Mouse (Mus musculus): ENCODE measurements around the gene Bpifc. TPM values are rescaled to one million over a fixed set of nuclear protein-coding genes. Genes with fewer than 3 reads are reported as not detected.
"Not testable (repeated sequence)": the region's sequence is repeated elsewhere in the genome, so short reads cannot be mapped to it uniquely, and the experiment has no call there.

The Bpifc gene
- polyA plus RNA-seq, 1 experiment from 2014 or later, result not detected

DNA sequence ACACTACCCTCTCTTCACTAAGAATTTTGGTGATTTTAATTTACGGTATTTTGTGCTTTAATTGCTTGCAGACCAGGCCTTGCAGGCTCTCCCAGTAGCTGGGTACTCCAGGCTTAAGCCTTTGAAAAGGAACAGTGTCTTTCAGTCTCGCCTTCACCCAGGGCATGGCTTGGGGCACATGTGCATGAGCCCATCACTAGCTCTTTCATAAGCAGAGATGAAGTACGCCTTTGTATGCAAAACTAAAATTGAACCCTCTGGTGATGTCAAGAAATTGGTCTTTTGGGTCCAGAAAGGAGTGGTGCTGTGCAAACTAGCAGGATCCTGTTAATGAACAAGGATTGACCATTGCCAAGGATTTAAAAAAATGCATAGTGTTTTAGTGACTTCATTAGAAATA is 20.8 kb upstream of the Bpifc start:
- DNase-seq (ENCODE audit: extremely low spot score, low spot score), result no peak
- peaks cover 8% of the 10 kb centered on the region; the same call in 1 of the 2 replicates for H3K4me1 ChIP-seq
- H3K9me3 ChIP-seq, result no peaks in the 10 kb centered on the region
- H3K27me3 ChIP-seq (ENCODE audit: poor library complexity, severe bottlenecking), result no peaks in the 10 kb centered on the region
- 71% methylated on average over 3 of the region's 3 CpGs for WGBS
- no peak overlapping the region for H3K27ac ChIP-seq
- H3K36me3 ChIP-seq (replicated peaks), result peaks cover 27% of the 10 kb centered on the region
- no peak overlapping the region for H3K4me3 ChIP-seq

GRCm38 (mm10) chr10:86030743-86031142 is 19.0 kb upstream of the Bpifc start:
- 97% methylated on average over 7 of the region's 7 CpGs for WGBS
- Histone ChIP-seq H3K4me1 (peaks cover 8% of the 10 kb centered on the region; the same call in 1 of the 2 replicates), H3K36me3 (replicated peaks) (peaks cover 23% of the 10 kb centered on the region), H3K27me3 (ENCODE audit: poor library complexity, severe bottlenecking) (no peaks in the 10 kb centered on the region), H3K27ac (no peak overlapping the region), H3K4me3 (no peak overlapping the region), H3K9me3 (no peaks in the 10 kb centered on the region)
- DNase-seq (ENCODE audit: extremely low spot score, low spot score), result no peak

DNA sequence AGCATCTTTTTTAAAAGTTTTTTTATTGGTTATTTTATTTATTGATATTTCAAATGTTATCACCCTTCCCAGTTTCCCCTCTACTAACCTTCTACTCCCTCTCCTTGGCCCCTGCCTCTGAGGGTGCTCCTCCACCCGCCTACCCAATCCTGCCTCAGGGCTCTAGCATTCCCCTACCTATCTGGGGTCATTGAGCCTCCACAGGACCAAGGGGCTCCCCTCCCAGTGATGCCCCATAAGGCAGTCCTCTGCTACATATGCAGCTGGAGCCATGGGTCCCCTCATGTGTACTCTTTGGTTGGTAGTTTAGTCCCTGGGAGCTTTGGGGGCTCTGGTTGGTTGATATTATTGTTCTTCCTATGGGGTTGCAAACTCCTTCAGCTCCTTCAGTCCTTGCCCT is 15.1 kb upstream of the Bpifc start:
- not testable (repeated sequence) for H3K27ac ChIP-seq; H3K27me3 ChIP-seq (ENCODE audit: poor library complexity, severe bottlenecking); H3K9me3 ChIP-seq; H3K4me3 ChIP-seq; DNase-seq (ENCODE audit: extremely low spot score, low spot score)
- Histone ChIP-seq H3K36me3 (replicated peaks) (peaks cover 19% of the 10 kb centered on the region), H3K4me1 (peaks cover 16% of the 10 kb centered on the region)
- 76% methylated on average over 1 of the region's 1 CpGs for WGBS

GRCm38 (mm10) chr10:86026354-86026753 is 14.7 kb upstream of the Bpifc start:
- Histone ChIP-seq H3K27me3 (ENCODE audit: poor library complexity, severe bottlenecking) (no peaks in the 10 kb centered on the region), H3K27ac (no peak overlapping the region), H3K36me3 (replicated peaks) (peaks cover 19% of the 10 kb centered on the region), H3K4me1 (peaks cover 19% of the 10 kb centered on the region), H3K4me3 (no peak overlapping the region), H3K9me3 (no peaks in the 10 kb centered on the region)
- no peak for DNase-seq (ENCODE audit: extremely low spot score, low spot score)
- 92% methylated on average over 3 of the region's 3 CpGs for WGBS

GRCm38 (mm10) chr10:86025906-86026305 is 14.2 kb upstream of the Bpifc start:
- Histone ChIP-seq H3K4me3 (no peak overlapping the region), H3K27ac (no peak overlapping the region), H3K4me1 (peaks cover 21% of the 10 kb centered on the region), H3K27me3 (ENCODE audit: poor library complexity, severe bottlenecking) (no peaks in the 10 kb centered on the region), H3K36me3 (replicated peaks) (peaks cover 16% of the 10 kb centered on the region), H3K9me3 (no peaks in the 10 kb centered on the region)
- DNase-seq (ENCODE audit: extremely low spot score, low spot score), result no peak
- 87% methylated on average over 2 of the region's 2 CpGs for WGBS

- no peak for DNase-seq (ENCODE audit: extremely low spot score, low spot score)
- Histone ChIP-seq H3K27me3 (ENCODE audit: poor library complexity, severe bottlenecking) (no peaks in the 10 kb centered on the region), H3K4me3 (peak overlapping the region; percentile 92), H3K9me3 (no peaks in the 10 kb centered on the region), H3K4me1 (peaks cover 21% of the 10 kb centered on the region), H3K27ac (no peak overlapping the region), H3K36me3 (replicated peaks) (peaks cover 7% of the 10 kb centered on the region)
Observed at GRCm38 (mm10) chr10:86023149-86023548, 11.5 kb upstream of the Bpifc start.

DNA sequence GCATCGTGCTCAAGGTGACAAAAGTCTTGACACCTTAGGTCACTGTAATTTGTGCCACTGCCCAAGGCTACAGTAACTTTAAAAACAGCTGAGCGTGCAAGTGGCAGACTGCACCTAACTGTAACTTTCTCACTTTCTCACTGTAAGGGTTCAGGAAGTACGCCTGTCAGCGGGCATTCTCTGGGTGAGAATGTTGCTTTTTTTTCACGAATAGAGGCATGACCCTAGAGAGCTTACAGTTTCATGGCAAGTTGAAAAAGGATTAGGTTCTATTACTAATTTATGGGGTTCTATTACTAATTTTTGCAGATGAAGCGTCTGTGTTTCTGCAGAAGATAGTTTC is 10.8 kb upstream of the Bpifc start:
- Histone ChIP-seq H3K4me1 (peaks cover 21% of the 10 kb centered on the region), H3K4me3 (peak overlapping the region; percentile 92), H3K27me3 (ENCODE audit: poor library complexity, severe bottlenecking) (no peaks in the 10 kb centered on the region), H3K27ac (peak overlapping the region; percentile 94), H3K36me3 (replicated peaks) (peaks cover 7% of the 10 kb centered on the region), H3K9me3 (no peaks in the 10 kb centered on the region)
- no peak for DNase-seq (ENCODE audit: extremely low spot score, low spot score)
- 9% methylated on average over 6 of the region's 6 CpGs for WGBS

DNA sequence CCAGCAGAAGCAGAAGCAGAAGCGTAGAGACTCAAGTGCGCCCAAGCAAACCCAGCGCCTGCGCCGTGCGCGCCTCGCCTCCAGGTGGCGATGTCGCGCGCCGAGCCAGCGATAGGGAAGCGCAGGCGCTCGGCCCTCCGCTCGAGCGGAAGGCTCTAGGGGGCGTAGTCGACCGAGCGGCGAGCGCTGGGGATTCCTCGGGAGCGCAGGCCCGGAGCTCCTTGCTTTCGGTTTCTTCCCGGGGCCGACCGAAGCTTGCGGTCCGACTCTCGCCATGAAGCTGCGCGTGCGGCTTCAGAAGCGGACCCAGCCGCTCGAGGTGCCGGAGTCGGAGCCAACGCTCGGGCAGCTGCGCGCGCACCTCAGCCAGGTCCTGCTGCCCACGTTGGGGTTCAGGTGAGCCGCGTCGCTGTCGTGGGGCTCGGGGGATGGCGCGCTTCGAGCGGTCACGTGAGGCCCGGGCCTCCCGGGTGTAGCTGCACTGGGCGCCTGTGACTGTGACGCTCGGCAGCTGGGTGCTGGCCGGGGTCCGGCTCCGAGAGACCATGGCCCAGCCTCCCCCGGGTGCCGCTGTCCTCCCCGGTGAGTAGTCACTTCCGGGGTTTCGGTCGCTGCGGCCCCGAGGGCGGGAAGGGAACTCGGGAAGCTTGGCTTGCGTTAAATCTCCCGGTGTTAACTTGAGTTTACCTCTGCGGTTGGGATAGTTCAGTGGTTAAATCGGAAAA is 10.2 kb upstream of the Bpifc start, which contains the start of gene Fbxo7:
Gene Fbxo7, plus strand, starts transcription at position 224 of the 725 bp plus-strand sequence.
- peaks cover 21% of the 10 kb centered on the region for H3K4me1 ChIP-seq
- peak; percentile 87 for DNase-seq (ENCODE audit: extremely low spot score, low spot score)
- H3K27me3 ChIP-seq (ENCODE audit: poor library complexity, severe bottlenecking), result no peaks in the 10 kb centered on the region
- H3K36me3 ChIP-seq (replicated peaks), result peaks cover 7% of the 10 kb centered on the region
- peak within 1 kb of the TSS; percentile 92 for H3K4me3 ChIP-seq
- WGBS, result under 1% methylated on average over 82 of the region's 82 CpGs
- H3K27ac ChIP-seq, result peak within 1 kb of the TSS; percentile 94
- H3K9me3 ChIP-seq, result no peaks in the 10 kb centered on the region

DNA sequence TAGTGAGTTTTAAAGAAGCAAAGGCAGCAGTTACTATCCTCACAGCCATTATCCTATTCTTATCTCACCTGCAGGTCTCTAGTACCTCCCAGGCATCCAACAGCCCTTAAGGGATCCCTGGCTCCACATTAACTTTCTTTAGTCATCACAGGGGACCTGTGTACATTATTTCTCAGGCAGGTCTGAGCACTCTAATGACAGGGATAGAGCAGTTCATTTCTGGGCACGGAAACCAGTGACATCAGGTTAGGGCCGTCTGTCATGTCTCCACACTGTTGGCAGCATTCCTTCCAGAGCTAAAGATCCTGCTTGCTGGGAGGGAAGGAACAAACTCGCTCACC is 9.7 kb upstream of the Bpifc start:
- WGBS, result 0% methylated on average over 3 of the region's 3 CpGs
- no peaks in the 10 kb centered on the region for H3K27me3 ChIP-seq (ENCODE audit: poor library complexity, severe bottlenecking)
- peak overlapping the region; percentile 94 for H3K27ac ChIP-seq
- DNase-seq (ENCODE audit: extremely low spot score, low spot score), result no peak
- H3K4me1 ChIP-seq, result peaks cover 21% of the 10 kb centered on the region
- H3K9me3 ChIP-seq, result no peaks in the 10 kb centered on the region
- H3K4me3 ChIP-seq, result peak overlapping the region; percentile 92
- peaks cover 7% of the 10 kb centered on the region for H3K36me3 ChIP-seq (replicated peaks)

DNA sequence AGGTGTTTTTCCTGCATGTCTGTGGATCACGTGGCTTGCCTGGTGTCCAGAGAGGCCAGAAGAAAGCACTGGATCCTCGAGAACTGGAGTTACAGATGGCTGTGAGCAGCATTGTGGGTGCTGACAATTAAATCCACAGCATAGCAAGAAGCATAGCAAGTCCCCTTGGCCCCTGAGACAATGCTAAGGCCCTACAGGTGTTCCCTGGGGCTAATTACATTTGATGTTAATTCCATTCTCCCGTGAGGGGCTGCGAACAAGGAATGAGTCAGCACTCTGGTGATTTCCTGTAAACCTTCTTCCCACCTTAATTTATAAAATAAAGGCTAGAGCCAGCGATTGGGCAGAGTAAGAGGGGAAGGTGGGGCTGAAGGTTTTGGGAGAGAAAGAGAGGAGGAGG is 7.1 kb upstream of the Bpifc start:
- Histone ChIP-seq H3K9me3 (no peaks in the 10 kb centered on the region), H3K36me3 (replicated peaks) (no peaks in the 10 kb centered on the region), H3K4me1 (peaks cover 19% of the 10 kb centered on the region), H3K27ac (no peak overlapping the region), H3K27me3 (ENCODE audit: poor library complexity, severe bottlenecking) (no peaks in the 10 kb centered on the region), H3K4me3 (no peak overlapping the region)
- WGBS, result 32% methylated on average over 5 of the region's 5 CpGs
- DNase-seq (ENCODE audit: extremely low spot score, low spot score), result no peak

DNA sequence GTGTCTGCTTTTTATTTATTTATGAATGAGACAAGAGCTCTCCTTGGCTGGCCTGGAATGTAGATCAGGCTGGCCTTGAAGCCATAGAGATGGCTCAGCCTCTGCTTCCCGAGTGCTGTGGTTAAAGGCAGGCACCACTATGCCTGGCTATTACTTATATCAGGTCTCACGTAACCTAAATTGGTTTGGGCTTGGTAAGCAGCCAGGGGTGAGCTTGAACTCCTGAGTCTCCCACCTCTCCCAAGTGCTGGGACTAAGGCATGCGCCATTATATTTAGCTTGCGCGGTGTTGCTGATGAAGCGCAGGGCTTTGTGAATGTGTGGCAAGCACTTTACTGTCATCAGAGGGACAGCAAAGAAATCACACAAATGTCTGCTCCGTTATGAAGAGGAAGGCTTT is 6.1 kb upstream of the Bpifc start:
- H3K9me3 ChIP-seq, result no peaks in the 10 kb centered on the region
- H3K27me3 ChIP-seq (ENCODE audit: poor library complexity, severe bottlenecking), result no peaks in the 10 kb centered on the region
- no peaks in the 10 kb centered on the region for H3K36me3 ChIP-seq (replicated peaks)
- peaks cover 11% of the 10 kb centered on the region for H3K4me1 ChIP-seq
- no peak overlapping the region for H3K4me3 ChIP-seq
- no peak for DNase-seq (ENCODE audit: extremely low spot score, low spot score)
- 92% methylated on average over 7 of the region's 7 CpGs for WGBS
- no peak overlapping the region for H3K27ac ChIP-seq

DNA sequence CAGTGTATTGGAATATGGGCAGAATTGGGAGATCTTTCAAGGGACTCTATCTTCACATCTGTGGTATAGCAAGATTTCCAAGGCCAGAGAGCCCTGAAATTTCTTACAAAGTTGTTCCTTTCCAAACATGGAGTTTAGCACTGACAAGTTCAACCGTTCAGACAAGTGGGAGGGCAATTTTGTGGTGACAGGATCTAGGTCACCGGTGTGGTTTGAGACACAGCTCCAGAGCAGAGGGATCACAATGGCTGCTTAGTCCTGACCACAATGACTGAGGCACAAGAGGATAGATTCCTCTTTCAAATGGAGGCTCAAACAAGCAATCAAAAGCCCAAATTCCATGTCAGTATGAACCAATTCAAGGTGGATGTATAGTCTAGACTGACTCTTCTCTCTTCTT is 523 bp downstream of the Bpifc start:
- H3K4me3 ChIP-seq, result no peak overlapping the region
- no peaks in the 10 kb centered on the region for H3K36me3 ChIP-seq (replicated peaks)
- no peak overlapping the region for H3K27ac ChIP-seq
- 87% methylated on average over 2 of the region's 2 CpGs for WGBS
- H3K9me3 ChIP-seq, result no peaks in the 10 kb centered on the region
- H3K4me1 ChIP-seq, result no peaks in the 10 kb centered on the region
- DNase-seq (ENCODE audit: extremely low spot score, low spot score), result no peak
- no peaks in the 10 kb centered on the region for H3K27me3 ChIP-seq (ENCODE audit: poor library complexity, severe bottlenecking)

- no peak overlapping the region for H3K4me3 ChIP-seq
- no peak for DNase-seq (ENCODE audit: extremely low spot score, low spot score)
- H3K27ac ChIP-seq, result no peak overlapping the region
- H3K9me3 ChIP-seq, result no peaks in the 10 kb centered on the region
- H3K4me1 ChIP-seq, result no peaks in the 10 kb centered on the region
- WGBS, result 79% methylated on average over 6 of the region's 6 CpGs
- no peaks in the 10 kb centered on the region for H3K36me3 ChIP-seq (replicated peaks)
- no peaks in the 10 kb centered on the region for H3K27me3 ChIP-seq (ENCODE audit: poor library complexity, severe bottlenecking)
Observed at GRCm38 (mm10) chr10:86010636-86011035, 1.1 kb downstream of the Bpifc start.

DNA sequence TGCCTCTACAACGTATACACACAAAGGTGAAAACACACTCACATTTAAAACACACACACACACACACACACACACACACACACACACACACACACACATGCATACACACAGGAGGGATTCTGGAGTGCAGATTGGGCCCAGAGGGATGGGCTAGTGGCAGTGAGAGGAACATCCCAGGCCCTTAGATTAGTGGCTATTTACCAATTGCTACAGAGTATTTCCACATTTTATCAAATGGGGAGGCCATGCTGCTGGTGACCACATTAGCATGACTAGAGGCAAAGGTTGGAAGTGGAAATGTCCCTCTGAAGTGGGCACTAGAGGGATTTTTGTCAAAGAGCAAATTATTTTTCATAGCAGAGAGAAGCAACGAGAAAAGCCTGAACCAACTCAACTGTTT is 2.0 kb downstream of the Bpifc start:
- no peak overlapping the region for H3K27ac ChIP-seq
- 93% methylated on average over 2 of the region's 2 CpGs for WGBS
- H3K4me1 ChIP-seq, result no peaks in the 10 kb centered on the region
- no peaks in the 10 kb centered on the region for H3K27me3 ChIP-seq (ENCODE audit: poor library complexity, severe bottlenecking)
- no peaks in the 10 kb centered on the region for H3K9me3 ChIP-seq
- DNase-seq (ENCODE audit: extremely low spot score, low spot score), result no peak
- no peak overlapping the region for H3K4me3 ChIP-seq
- no peaks in the 10 kb centered on the region for H3K36me3 ChIP-seq (replicated peaks)
